Mouse (Mus musculus): ENCODE data around the gene Nphs1. TPM values are rescaled to one million over a fixed set of nuclear protein-coding genes. Genes with fewer than 3 reads are reported as not detected.
"Not testable (repeated sequence)": the region's sequence is repeated elsewhere in the genome, so short reads cannot be mapped to it uniquely, and the experiment has no call there.

Gene Nphs1
- polyA plus RNA-seq, 1 experiment from 2014 or later, result 5.5 TPM

DNA sequence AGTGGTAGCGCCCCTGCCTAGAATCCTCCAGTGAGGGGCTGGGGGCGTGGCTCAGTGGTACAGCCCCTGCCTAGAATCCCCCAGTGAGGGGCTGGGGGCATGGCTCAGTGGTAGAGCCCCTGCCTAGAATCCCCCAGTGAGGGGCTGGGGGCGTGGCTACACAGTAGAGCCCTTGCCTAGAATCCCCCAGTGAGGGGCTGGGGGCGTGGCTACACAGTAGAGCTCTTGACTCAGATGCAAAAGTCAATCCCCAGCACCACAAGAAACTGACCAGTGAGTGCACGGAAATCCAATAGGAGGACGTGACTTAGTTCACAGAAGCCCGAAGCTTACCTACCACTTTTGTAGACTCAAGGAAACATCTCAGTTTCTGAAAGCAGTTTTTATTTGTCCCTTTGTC lies 18.0 kb downstream of the Nphs1 start:
- not testable (repeated sequence) for H3K27me3 ChIP-seq (ENCODE audit: insufficient read depth, low read length); H3K4me2 ChIP-seq (replicated peaks; ENCODE audit: low read depth, low read length); H3K27ac ChIP-seq (ENCODE audit: low read length); H3K4me3 ChIP-seq (ENCODE audit: low read length); H3K9me3 ChIP-seq (ENCODE audit: low read length); H3K36me3 ChIP-seq (ENCODE audit: insufficient read depth, low read length); ATAC-seq (ENCODE audit: low FRiP score, low TSS enrichment); H3K9ac ChIP-seq (replicated peaks; ENCODE audit: low read length); H3K4me1 ChIP-seq (ENCODE audit: insufficient read depth, low read length)
- WGBS, result 88% methylated on average over 7 of the region's 7 CpGs

DNA sequence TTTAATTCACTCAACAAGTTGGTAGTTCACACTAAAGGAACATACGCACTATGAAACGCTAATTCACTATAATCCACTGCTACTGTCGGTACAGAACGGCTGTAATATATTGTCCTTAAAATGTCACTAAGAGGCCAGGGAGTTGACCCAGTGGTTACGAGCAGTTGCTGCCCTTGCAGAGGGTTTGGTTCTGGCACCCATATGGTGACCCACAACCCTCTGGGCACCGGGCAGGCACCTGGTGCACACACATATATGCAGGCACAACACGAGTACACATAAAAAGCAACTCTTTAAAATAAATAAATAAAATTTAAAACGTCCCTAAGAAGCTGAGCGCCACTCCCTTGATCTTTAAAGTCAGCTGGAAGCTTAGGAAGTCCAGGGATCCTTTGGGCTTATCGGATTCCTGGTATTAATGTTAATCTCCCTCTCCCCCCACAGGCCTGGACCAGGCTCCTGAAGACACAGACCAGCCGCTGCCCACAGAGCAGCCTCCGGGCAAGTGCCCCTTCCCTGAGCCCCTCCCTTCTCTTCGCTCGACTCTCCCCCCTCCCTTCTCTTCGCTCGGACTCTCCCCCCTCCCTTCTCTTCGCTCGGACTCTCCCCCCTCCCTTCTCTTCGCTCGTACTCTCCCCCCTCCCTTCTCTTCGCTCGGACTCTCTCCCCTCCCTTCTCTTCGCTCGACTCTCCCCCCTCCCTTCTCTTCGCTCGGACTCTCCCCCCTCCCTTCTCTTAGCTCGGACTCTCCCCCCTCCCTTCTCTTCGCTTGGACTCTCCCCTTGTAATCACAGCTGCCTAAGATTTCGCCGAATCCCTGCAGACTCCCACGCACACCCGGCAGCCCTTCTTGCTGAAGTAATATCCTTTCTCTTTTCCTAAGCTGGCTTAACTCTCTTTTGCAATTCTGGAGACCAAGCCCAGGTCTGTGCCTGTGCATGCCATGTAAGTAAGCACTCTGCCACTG lies 19.6 kb downstream of the Nphs1 start:
- WGBS, result 5% methylated on average over 22 of the region's 32 CpGs
- Histone ChIP-seq H3K4me1 (ENCODE audit: insufficient read depth, low read length) (peaks cover 9% of the 10 kb centered on the region), H3K27me3 (ENCODE audit: insufficient read depth, low read length) (no peaks in the 10 kb centered on the region), H3K4me3 (ENCODE audit: low read length) (peak overlapping the region; percentile 15), H3K9me3 (ENCODE audit: low read length) (no peaks in the 10 kb centered on the region), H3K36me3 (ENCODE audit: insufficient read depth, low read length) (no peaks in the 10 kb centered on the region), H3K9ac (replicated peaks; ENCODE audit: low read length) (no peak overlapping the region), H3K27ac (ENCODE audit: low read length) (no peak overlapping the region), H3K4me2 (replicated peaks; ENCODE audit: low read depth, low read length) (peak overlapping the region; percentile 48)
- peak; percentile 78; the same call in 1 of the 2 replicates for ATAC-seq (ENCODE audit: low FRiP score, low TSS enrichment)

DNA sequence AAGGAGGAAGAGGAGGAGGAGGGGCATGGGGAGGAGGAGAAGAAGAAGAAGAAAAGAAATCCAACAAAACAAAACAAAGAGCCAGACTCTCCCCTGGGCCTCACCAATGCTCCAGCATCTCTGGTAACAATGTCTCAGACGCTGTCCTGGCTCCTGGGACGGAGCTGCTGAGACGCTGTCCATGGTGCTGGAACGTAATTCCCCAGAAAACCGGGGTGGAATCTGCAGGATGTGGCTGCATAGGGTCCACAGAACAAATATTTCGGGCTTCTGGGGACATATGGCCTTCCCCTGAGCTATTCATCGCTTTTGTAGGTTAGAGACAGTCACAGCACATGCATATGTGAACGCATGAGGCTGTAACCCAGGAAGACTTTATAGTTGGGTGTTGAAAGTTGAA lies 26.1 kb downstream of the Nphs1 start:
- WGBS, result 15% methylated on average over 8 of the region's 8 CpGs
- Histone ChIP-seq H3K4me3 (ENCODE audit: low read length) (no peak overlapping the region), H3K27ac (ENCODE audit: low read length) (no peak overlapping the region), H3K4me1 (ENCODE audit: insufficient read depth, low read length) (no peaks in the 10 kb centered on the region), H3K4me2 (replicated peaks; ENCODE audit: low read depth, low read length) (no peak overlapping the region), H3K36me3 (ENCODE audit: insufficient read depth, low read length) (no peaks in the 10 kb centered on the region), H3K9me3 (ENCODE audit: low read length) (no peaks in the 10 kb centered on the region), H3K9ac (replicated peaks; ENCODE audit: low read length) (no peak overlapping the region), H3K27me3 (ENCODE audit: insufficient read depth, low read length) (no peaks in the 10 kb centered on the region)
- ATAC-seq (ENCODE audit: low FRiP score, low TSS enrichment), result no peak

DNA sequence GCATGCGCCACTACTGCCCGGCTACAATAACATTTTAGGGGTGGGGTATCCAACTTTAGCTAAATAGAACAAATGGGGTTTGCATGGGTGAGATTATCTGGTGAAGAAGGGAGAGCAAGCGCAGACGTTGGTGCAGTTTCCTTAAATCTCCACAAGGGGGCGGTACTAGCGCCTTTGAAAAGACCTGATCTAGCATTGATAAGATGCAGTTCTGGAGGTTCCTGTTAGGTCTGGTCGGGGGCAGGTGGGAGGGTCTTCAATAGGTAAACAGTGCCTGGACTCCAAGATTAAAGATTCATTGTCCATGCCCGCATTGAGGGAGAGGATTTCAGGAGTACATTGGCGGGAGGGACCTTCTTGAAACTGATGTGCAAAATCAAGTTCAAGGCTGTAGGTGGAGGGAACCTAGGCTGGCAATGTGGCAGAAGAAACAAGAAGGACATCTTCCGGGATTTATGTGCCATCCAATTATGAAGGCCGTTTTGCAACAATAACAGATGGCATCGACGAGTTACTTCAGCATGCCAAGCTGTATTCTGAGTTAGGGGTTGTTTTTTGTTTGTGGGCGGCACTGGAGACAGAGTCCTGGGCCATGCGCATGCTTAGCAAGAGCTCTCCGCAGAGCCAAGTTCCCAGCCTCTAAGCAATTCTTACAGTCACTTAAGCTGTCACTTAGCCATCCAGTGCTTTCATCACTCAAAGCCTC lies 32.3 kb downstream of the Nphs1 start:
- 31% methylated on average over 16 of the region's 16 CpGs for WGBS
- peaks cover 9% of the 10 kb centered on the region; the same call in 1 of the 2 replicates for H3K4me1 ChIP-seq (ENCODE audit: insufficient read depth, low read length)
- no peak overlapping the region for H3K4me2 ChIP-seq (replicated peaks; ENCODE audit: low read depth, low read length)
- H3K27me3 ChIP-seq (ENCODE audit: insufficient read depth, low read length), result no peaks in the 10 kb centered on the region
- ATAC-seq (ENCODE audit: low FRiP score, low TSS enrichment), result no peak
- H3K9ac ChIP-seq (replicated peaks; ENCODE audit: low read length), result no peak overlapping the region
- no peak overlapping the region for H3K27ac ChIP-seq (ENCODE audit: low read length)
- no peak overlapping the region for H3K4me3 ChIP-seq (ENCODE audit: low read length)
- H3K9me3 ChIP-seq (ENCODE audit: low read length), result no peaks in the 10 kb centered on the region
- H3K36me3 ChIP-seq (ENCODE audit: insufficient read depth, low read length), result no peaks in the 10 kb centered on the region

DNA sequence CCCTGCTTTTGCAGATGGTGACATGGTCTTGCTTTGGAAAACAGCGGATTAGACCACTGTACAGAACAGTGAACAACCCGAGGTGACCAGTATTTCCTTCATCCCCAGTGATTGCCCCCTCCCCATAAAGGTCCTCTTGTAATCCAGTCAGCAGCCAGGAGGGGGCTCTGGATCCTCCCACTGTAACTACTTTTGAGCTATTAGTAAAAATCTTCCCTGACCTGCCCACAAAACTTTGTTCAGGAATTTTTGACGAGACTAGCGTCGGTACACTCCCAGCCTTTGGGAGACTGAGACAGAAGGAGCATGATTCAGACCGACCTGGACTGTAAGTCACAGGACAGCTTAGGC lies 32.8 kb downstream of the Nphs1 start:
- no peak overlapping the region for H3K9ac ChIP-seq (replicated peaks; ENCODE audit: low read length)
- ATAC-seq (ENCODE audit: low FRiP score, low TSS enrichment), result no peak
- no peak overlapping the region for H3K27ac ChIP-seq (ENCODE audit: low read length)
- H3K9me3 ChIP-seq (ENCODE audit: low read length), result no peaks in the 10 kb centered on the region
- H3K36me3 ChIP-seq (ENCODE audit: insufficient read depth, low read length), result no peaks in the 10 kb centered on the region
- H3K27me3 ChIP-seq (ENCODE audit: insufficient read depth, low read length), result no peaks in the 10 kb centered on the region
- H3K4me1 ChIP-seq (ENCODE audit: insufficient read depth, low read length), result peaks cover 9% of the 10 kb centered on the region; the same call in 1 of the 2 replicates
- WGBS, result 20% methylated on average over 6 of the region's 6 CpGs
- no peak overlapping the region for H3K4me3 ChIP-seq (ENCODE audit: low read length)
- H3K4me2 ChIP-seq (replicated peaks; ENCODE audit: low read depth, low read length), result no peak overlapping the region

DNA sequence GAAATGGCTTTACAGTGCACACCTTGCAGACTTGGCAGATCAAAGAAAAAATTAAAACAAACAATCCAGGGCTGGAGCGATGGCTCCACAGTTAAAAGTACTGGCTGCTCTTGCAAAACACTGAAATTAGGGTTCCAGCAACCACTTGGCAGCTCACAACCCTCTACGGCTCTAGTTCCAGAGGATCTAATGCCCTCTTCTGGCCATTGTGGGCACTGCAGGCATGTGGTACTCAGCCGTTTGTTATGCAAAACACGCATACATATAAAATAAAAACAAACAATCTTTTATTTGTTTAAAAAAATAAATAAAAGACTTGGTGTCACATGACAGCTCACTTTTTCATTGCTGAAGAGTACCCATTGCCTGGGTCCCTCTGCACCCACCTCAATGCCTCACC lies 34.6 kb downstream of the Nphs1 start:
- no peak overlapping the region for H3K4me2 ChIP-seq (replicated peaks; ENCODE audit: low read depth, low read length)
- no peaks in the 10 kb centered on the region for H3K27me3 ChIP-seq (ENCODE audit: insufficient read depth, low read length)
- 17% methylated on average over 4 of the region's 4 CpGs for WGBS
- no peak for ATAC-seq (ENCODE audit: low FRiP score, low TSS enrichment)
- no peak overlapping the region for H3K9ac ChIP-seq (replicated peaks; ENCODE audit: low read length)
- H3K9me3 ChIP-seq (ENCODE audit: low read length), result no peaks in the 10 kb centered on the region
- H3K27ac ChIP-seq (ENCODE audit: low read length), result peak overlapping the region; percentile 34; the same call in 1 of the 2 replicates
- H3K4me1 ChIP-seq (ENCODE audit: insufficient read depth, low read length), result peaks cover 9% of the 10 kb centered on the region; the same call in 1 of the 2 replicates
- H3K36me3 ChIP-seq (ENCODE audit: insufficient read depth, low read length), result no peaks in the 10 kb centered on the region
- H3K4me3 ChIP-seq (ENCODE audit: low read length), result no peak overlapping the region

DNA sequence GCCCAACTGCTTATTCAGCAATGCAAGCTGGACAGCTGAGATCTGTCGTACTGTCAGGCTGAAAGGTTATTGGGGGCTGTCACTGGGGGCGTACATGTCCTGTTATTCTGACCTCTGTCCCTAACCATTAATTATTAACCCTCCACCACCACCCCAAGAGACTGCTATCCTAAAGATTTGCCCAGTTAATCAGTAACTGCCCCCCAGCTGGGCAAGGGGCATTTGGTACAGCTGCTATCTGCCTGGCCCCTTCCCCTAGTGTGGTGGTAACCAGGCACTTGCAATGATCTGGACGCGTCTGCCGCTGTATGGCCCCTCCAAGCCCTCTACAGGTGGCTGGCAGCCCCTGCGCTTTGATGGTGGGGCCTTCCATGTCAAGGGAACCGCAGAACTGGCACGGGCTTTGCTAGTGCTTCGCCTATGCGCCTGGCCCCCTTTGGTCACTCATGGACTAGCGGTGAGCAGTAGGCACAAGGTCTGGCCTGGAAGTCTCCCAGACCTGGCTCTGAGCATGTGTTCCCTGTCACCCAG lies 35.4 kb downstream of the Nphs1 start, which contains the start of gene Prodh2:
TSS of gene Prodh2 (plus strand) at position 222 of the 531 bp plus-strand sequence.
- 0 out of 2 replicates have a peak within 1 kb of the TSS, but pooled peaks have one; percentile 16 for H3K4me2 ChIP-seq (replicated peaks; ENCODE audit: low read depth, low read length)
- no peaks in the 10 kb centered on the region for H3K9me3 ChIP-seq (ENCODE audit: low read length)
- H3K4me3 ChIP-seq (ENCODE audit: low read length), result peak within 1 kb of the TSS; percentile 15; the same call in 1 of the 2 replicates
- no peaks in the 10 kb centered on the region for H3K36me3 ChIP-seq (ENCODE audit: insufficient read depth, low read length)
- no peaks in the 10 kb centered on the region for H3K27me3 ChIP-seq (ENCODE audit: insufficient read depth, low read length)
- H3K27ac ChIP-seq (ENCODE audit: low read length), result peak within 1 kb of the TSS; percentile 35; the same call in 1 of the 2 replicates
- WGBS, result 43% methylated on average over 11 of the region's 11 CpGs
- peak; percentile 76 for ATAC-seq (ENCODE audit: low FRiP score, low TSS enrichment)
- H3K9ac ChIP-seq (replicated peaks; ENCODE audit: low read length), result 0 out of 2 replicates have a peak within 1 kb of the TSS, but pooled peaks have one; percentile 28
- peaks cover 9% of the 10 kb centered on the region; the same call in 1 of the 2 replicates for H3K4me1 ChIP-seq (ENCODE audit: insufficient read depth, low read length)

DNA sequence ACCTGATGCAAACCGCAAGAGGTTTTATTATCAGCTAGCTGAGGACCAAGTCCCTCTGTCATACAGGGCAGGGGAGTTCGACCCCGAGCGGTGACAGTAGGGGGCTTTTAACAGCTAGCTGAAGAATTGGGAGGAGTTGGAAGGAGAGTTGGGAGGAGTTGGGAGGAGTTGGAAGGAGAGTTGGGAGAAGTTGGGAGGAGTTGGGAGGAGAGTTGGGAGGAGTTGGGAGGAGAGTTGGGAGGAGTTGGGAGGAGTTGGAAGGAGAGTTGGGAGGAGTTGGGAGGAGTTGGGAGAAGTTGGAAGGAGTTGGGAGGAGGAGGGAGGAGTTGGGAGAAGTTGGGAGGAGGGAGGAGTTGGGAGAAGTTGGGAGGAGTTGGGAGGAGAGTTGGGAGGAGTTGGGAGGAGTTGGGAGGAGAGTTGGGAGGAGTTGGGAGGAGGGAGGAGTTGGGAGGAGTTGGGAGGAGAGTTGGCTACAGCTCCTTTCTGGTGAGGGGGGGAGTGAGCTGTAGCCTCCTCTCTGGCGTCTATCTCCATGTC lies 37.5 kb downstream of the Nphs1 start:
- H3K9me3 ChIP-seq (ENCODE audit: low read length); H3K9ac ChIP-seq (replicated peaks; ENCODE audit: low read length); H3K4me2 ChIP-seq (replicated peaks; ENCODE audit: low read depth, low read length); H3K4me3 ChIP-seq (ENCODE audit: low read length); H3K36me3 ChIP-seq (ENCODE audit: insufficient read depth, low read length); H3K4me1 ChIP-seq (ENCODE audit: insufficient read depth, low read length); H3K27ac ChIP-seq (ENCODE audit: low read length); ATAC-seq (ENCODE audit: low FRiP score, low TSS enrichment); H3K27me3 ChIP-seq (ENCODE audit: insufficient read depth, low read length): not testable (repeated sequence)
- 56% methylated on average over 4 of the region's 5 CpGs for WGBS

DNA sequence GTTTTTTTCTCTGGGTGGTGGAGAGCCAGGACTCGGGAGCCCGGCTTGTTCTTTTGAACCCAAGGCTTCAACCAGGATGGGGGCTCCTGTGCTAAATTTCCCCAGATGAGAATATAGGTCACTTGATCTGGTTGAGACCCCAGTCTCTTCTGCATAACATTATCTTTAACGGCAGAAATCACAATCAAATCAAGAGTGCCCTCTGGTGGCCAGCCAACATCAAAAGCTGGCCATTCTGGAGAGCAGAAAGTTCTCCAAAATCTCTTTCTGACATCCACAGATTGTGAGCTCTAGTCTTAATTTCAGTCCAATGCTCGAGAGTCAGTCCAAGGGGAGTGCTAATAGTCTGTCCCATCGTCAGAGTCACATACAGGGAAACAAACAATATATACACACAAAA lies 43.0 kb downstream of the Nphs1 start:
- 67% methylated on average over 5 of the region's 5 CpGs for WGBS
- H3K27me3 ChIP-seq (ENCODE audit: insufficient read depth, low read length); H3K4me2 ChIP-seq (replicated peaks; ENCODE audit: low read depth, low read length): not testable (repeated sequence)

More for the DNA sequence above, 43.0 kb downstream of the Nphs1 start:
- H3K36me3 ChIP-seq (ENCODE audit: insufficient read depth, low read length); ATAC-seq (ENCODE audit: low FRiP score, low TSS enrichment); H3K4me1 ChIP-seq (ENCODE audit: insufficient read depth, low read length); H3K9me3 ChIP-seq (ENCODE audit: low read length); H3K27ac ChIP-seq (ENCODE audit: low read length); H3K4me3 ChIP-seq (ENCODE audit: low read length); H3K9ac ChIP-seq (replicated peaks; ENCODE audit: low read length): not testable (repeated sequence)

Measured in kidney, embryonic 16.5 days (tissue).